18 mouse cellular contexts compared by ENCODE assay signal in the genomic region with DNA sequence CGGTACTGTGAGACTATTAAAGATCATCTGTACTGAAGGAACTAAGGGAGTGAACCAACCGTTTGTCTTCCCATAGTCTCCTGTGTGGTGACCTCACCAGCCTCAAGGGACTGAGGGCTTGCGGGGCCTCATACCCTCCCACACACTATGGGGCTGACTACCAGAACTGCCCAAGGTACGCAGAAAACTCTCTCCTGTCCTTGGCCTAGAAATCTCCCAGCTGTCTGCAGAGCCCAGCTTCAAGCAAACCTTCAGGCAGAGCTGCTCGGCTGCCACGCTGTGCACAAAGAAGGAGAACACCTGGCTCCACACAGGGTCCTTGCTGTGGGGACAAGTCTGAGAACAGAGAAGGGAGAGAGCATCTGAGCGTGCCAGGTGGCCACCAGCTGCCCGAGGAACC. TPM values are rescaled to one million over a fixed set of nuclear protein-coding genes. Genes with fewer than 3 reads are reported as not detected.
DNase-seq lines count a peak whose midpoint lies in the region; ATAC-seq and TF ChIP-seq lines count a peak whose summit lies in the region.
"Had no signal": no experiment of that assay in that cellular context is flagged by ENCODE, and none has a peak within 500 bp of the region (broad histone marks: within the 10 kb centered on the region; RNA-seq: fewer than 3 reads in every experiment).

No protein-coding gene starts in this region.

- no peak for TF ChIP-seq CTCF in stomach, postnatal 0 days (IDR thresholded peaks at IDR 0.05; ENCODE audit: low read depth)

- no peaks in the 10 kb centered on the region for H3K4me1 ChIP-seq in intestine, embryonic 15.5 days (replicated peaks)
- H3K4me1 ChIP-seq in intestine, embryonic 16.5 days (ENCODE audit: control insufficient read depth, insufficient read depth, low read length) = no peaks in the 10 kb centered on the region
- H3K4me1 ChIP-seq in stomach, embryonic 14.5 days (ENCODE audit: control insufficient read depth, insufficient read depth, low read length) = peaks cover 7% of the 10 kb centered on the region; the same call in 1 of the 2 replicates
- no peaks in the 10 kb centered on the region for H3K4me1 ChIP-seq in stomach, postnatal 0 days (replicated peaks; ENCODE audit: control insufficient read depth, insufficient read depth)
- H3K4me1 ChIP-seq: embryonic facial prominence, embryonic 15.5 days had no signal

- no peaks in the 10 kb centered on the region for H3K36me3 ChIP-seq in intestine, embryonic 15.5 days
- no peaks in the 10 kb centered on the region for H3K36me3 ChIP-seq in intestine, embryonic 16.5 days (ENCODE audit: control insufficient read depth, insufficient read depth, low read length)
- no peaks in the 10 kb centered on the region for H3K36me3 ChIP-seq in stomach, embryonic 14.5 days (ENCODE audit: control insufficient read depth, insufficient read depth, low read length)
- H3K36me3 ChIP-seq in stomach, postnatal 0 days (ENCODE audit: control insufficient read depth, insufficient read depth, low read length) = no peaks in the 10 kb centered on the region
- H3K36me3 ChIP-seq: embryonic facial prominence, embryonic 15.5 days; neural tube, embryonic 15.5 days had no signal

- TF ChIP-seq EP300 in stomach, postnatal 0 days (optimal IDR thresholded peaks at IDR 0.05) = no peak

- no peak overlapping the region for H3K4me3 ChIP-seq in intestine, embryonic 15.5 days (replicated peaks)
- no peak overlapping the region for H3K4me3 ChIP-seq in intestine, embryonic 16.5 days (ENCODE audit: low read length)
- no peak overlapping the region for H3K4me3 ChIP-seq in stomach, embryonic 14.5 days (ENCODE audit: low read depth, low read length)
- no peak overlapping the region for H3K4me3 ChIP-seq in stomach, postnatal 0 days (ENCODE audit: low read depth, low read length)
- H3K4me3 ChIP-seq: embryonic facial prominence, embryonic 15.5 days; neural tube, embryonic 15.5 days had no signal

- 0 out of 2 replicates have a peak, but pooled peaks have one; percentile 15 for ATAC-seq in intestine, embryonic 15.5 days
- ATAC-seq in intestine, embryonic 16.5 days = no peak
- 0 out of 2 replicates have a peak, but pooled peaks have one; percentile 9 for ATAC-seq in stomach, embryonic 14.5 days (ENCODE audit: insufficient number of reproducible peaks, insufficient read depth, low FRiP score, low read depth)
- no peak for ATAC-seq in stomach, postnatal 0 days (ENCODE audit: low FRiP score, low TSS enrichment)
- ATAC-seq: inflammation-experienced regulatory T-cells, adult 6 months; Patski had no signal

- H3K27me3 ChIP-seq in intestine, embryonic 15.5 days (replicated peaks) = no peaks in the 10 kb centered on the region
- H3K27me3 ChIP-seq in intestine, embryonic 16.5 days (replicated peaks; ENCODE audit: control insufficient read depth, insufficient read depth, low read length) = no peaks in the 10 kb centered on the region
- H3K27me3 ChIP-seq in stomach, embryonic 14.5 days (ENCODE audit: control insufficient read depth, insufficient read depth, low read length) = no peaks in the 10 kb centered on the region
- H3K27me3 ChIP-seq in stomach, postnatal 0 days (ENCODE audit: control insufficient read depth, insufficient read depth, low read length) = no peaks in the 10 kb centered on the region
- H3K27me3 ChIP-seq: embryonic facial prominence, embryonic 15.5 days; neural tube, embryonic 15.5 days; Patski had no signal

- 62% methylated on average over 8 of the region's 8 CpGs for WGBS in intestine, embryonic 15.5 days
- WGBS in intestine, embryonic 16.5 days = 64% methylated on average over 8 of the region's 8 CpGs
- WGBS in stomach, embryonic 14.5 days = 39% methylated on average over 8 of the region's 8 CpGs
- 46% methylated on average over 8 of the region's 8 CpGs for WGBS in stomach, postnatal 0 days

- DNase-seq in cerebellum, adult 18-20 months = peak; percentile 7 to 10
- DNase-seq in cerebellum, postnatal 4 days (ENCODE audit: low spot score in 2 of 2) = no peak
- DNase-seq in stomach, postnatal 0 days (ENCODE audit: low spot score) = no peak
- no peak for DNase-seq in ovary, postnatal 14 days (ENCODE audit: low spot score)
- DNase-seq: embryo, embryonic 11 days; heart, postnatal 10 days; kidney, postnatal 36 days; liver; lung, postnatal 10 days; right cerebral cortex, postnatal 14 days had no signal

- H3K9ac ChIP-seq in intestine, embryonic 15.5 days = no peak overlapping the region
- H3K9ac ChIP-seq in intestine, embryonic 16.5 days (ENCODE audit: low read depth, low read length) = no peak overlapping the region
- H3K9ac ChIP-seq in stomach, embryonic 14.5 days (replicated peaks; ENCODE audit: low read depth, low read length) = no peak overlapping the region
- H3K9ac ChIP-seq in stomach, postnatal 0 days (ENCODE audit: low read length) = no peak overlapping the region
- H3K9ac ChIP-seq: embryonic facial prominence, embryonic 15.5 days; neural tube, embryonic 15.5 days had no signal

- no peak overlapping the region for H3K27ac ChIP-seq in intestine, embryonic 15.5 days
- no peak overlapping the region for H3K27ac ChIP-seq in intestine, embryonic 16.5 days (ENCODE audit: low read length)
- no peak overlapping the region; the same call in 1 of the 2 replicates for H3K27ac ChIP-seq in stomach, embryonic 14.5 days (ENCODE audit: low read length)
- no peak overlapping the region for H3K27ac ChIP-seq in stomach, postnatal 0 days (replicated peaks)
- H3K27ac ChIP-seq: embryonic facial prominence, embryonic 15.5 days; neural tube, embryonic 15.5 days had no signal

- no peaks in the 10 kb centered on the region for H3K9me3 ChIP-seq in intestine, embryonic 15.5 days
- H3K9me3 ChIP-seq in intestine, embryonic 16.5 days (ENCODE audit: control insufficient read depth, low read length) = no peaks in the 10 kb centered on the region
- H3K9me3 ChIP-seq in stomach, embryonic 14.5 days (ENCODE audit: control insufficient read depth, low read depth, low read length) = no peaks in the 10 kb centered on the region
- H3K9me3 ChIP-seq in stomach, postnatal 0 days (ENCODE audit: control insufficient read depth, low read length) = no peaks in the 10 kb centered on the region
- H3K9me3 ChIP-seq: embryonic facial prominence, embryonic 15.5 days; neural tube, embryonic 15.5 days had no signal

- H3K4me2 ChIP-seq in intestine, embryonic 15.5 days (replicated peaks) = no peak overlapping the region
- H3K4me2 ChIP-seq in intestine, embryonic 16.5 days (ENCODE audit: low read depth, low read length) = no peak overlapping the region
- no peak overlapping the region for H3K4me2 ChIP-seq in stomach, embryonic 14.5 days (replicated peaks; ENCODE audit: low read depth, low read length)
- H3K4me2 ChIP-seq in stomach, postnatal 0 days (replicated peaks; ENCODE audit: low read depth) = no peak overlapping the region
- H3K4me2 ChIP-seq: embryonic facial prominence, embryonic 15.5 days; heart, embryonic 11.5 days; neural tube, embryonic 15.5 days had no signal

RNA-seq across cellular contexts. Expression of a gene that starts 38.4 kb away (rescaled TPM):
- 0.40 and 0.53 TPM in 2 replicates for polyA plus RNA-seq in intestine, embryonic 15.5 days (2015; fragmentation: Nextera tagmentation; extraction: Ambion mirVana)
- 0.38 and 0.40 TPM in 2 replicates for polyA plus RNA-seq in intestine, embryonic 16.5 days (2015; fragmentation: Nextera tagmentation; extraction: Ambion mirVana)
- polyA plus RNA-seq in stomach, embryonic 14.5 days (2014; fragmentation: Nextera tagmentation; extraction: Ambion mirVana) = 0.29 and 0.58 TPM in 2 replicates
- 9.5 and 9.6 TPM in 2 replicates for polyA plus RNA-seq in stomach, postnatal 0 days (2015; fragmentation: Nextera tagmentation; extraction: Ambion mirVana)

Comparison
In these comparisons a context has a peak if more than half of its experiments do, and no peak if none do; other contexts are left out.
1. DNase-seq: peak in cerebellum, adult 18-20 months (2 of 2); none in cerebellum, postnatal 4 days (0 of 2), stomach, postnatal 0 days (single experiment) and ovary, postnatal 14 days (single experiment).
2. ATAC-seq: peak in intestine, embryonic 15.5 days (single experiment) and stomach, embryonic 14.5 days (single experiment); none in intestine, embryonic 16.5 days (single experiment) and stomach, postnatal 0 days (single experiment).